Mouse (Mus musculus) forebrain, embryonic 16.5 days (tissue): ENCODE measurements around the gene Fam3c. TPM values are rescaled to one million over a fixed set of nuclear protein-coding genes. Genes with fewer than 3 reads are reported as not detected.

Source experiments
- ATAC-seq: fragments of 200-750 bp; cut with Nextera tagmentation; 2 replicates; pipeline ENCODE4 v1.8.0; 2017; ENCODE audit warnings: mild to moderate bottlenecking, moderate library complexity
- H3K27ac ChIP-seq: fragments of 300-500 bp; sonication (generic); 2 replicates; pipeline ENCODE4 v1.5.1; 2014; ENCODE audit warnings: low read length, control low read depth
- H3K27me3 ChIP-seq: fragments of 300-500 bp; sonication (generic); replicated peaks from 2 replicates; pipeline ENCODE4 v1.6.1; 2014; ENCODE audit warnings: low read length; ENCODE audit not compliant: control insufficient read depth, insufficient read depth
- H3K36me3 ChIP-seq: fragments of 300-500 bp; sonication (generic); 2 replicates; pipeline ENCODE4 v1.6.1; 2014; ENCODE audit not compliant: control insufficient read depth, insufficient read depth
- H3K4me1 ChIP-seq: fragments of 300-500 bp; sonication (generic); replicated peaks from 2 replicates; pipeline ENCODE4 v1.6.1; 2014; ENCODE audit warnings: low read length; ENCODE audit not compliant: control insufficient read depth, insufficient read depth
- H3K4me2 ChIP-seq: fragments of 300-500 bp; sonication (generic); 2 replicates; pipeline ENCODE4 v1.6.1; 2014; ENCODE audit warnings: mild to moderate bottlenecking, low read length, control low read depth
- H3K4me3 ChIP-seq: fragments of 300-500 bp; sonication (generic); replicated peaks from 2 replicates; pipeline ENCODE4 v1.5.1; 2014; ENCODE audit warnings: mild to moderate bottlenecking, low read length, control low read depth
- H3K9ac ChIP-seq: fragments of 300-500 bp; sonication (generic); replicated peaks from 2 replicates; pipeline ENCODE4 v1.6.1; 2014; ENCODE audit warnings: low read depth, low read length, control low read depth
- H3K9me3 ChIP-seq: fragments of 300-500 bp; sonication (generic); 2 replicates; pipeline ENCODE4 v1.6.1; 2016; ENCODE audit warnings: low read length; ENCODE audit not compliant: control insufficient read depth
- WGBS: fragments of 180-500 bp; shearing (Covaris S2); extraction: QIAGEN DNeasy Blood & Tissue Kit; methylation state at CpG from one replicate; pipeline ENCODE4 v1.1.7; 2014; 5-methylcytosine and 5-hydroxymethylcytosine counted together
- polyA plus RNA-seq: library from polyadenylated mRNA; unstranded; fragments of >200 nt; fragmentation: Nextera tagmentation; extraction: Ambion mirVana; gene quantifications from 2 replicates; pipeline ENCODE4 v1.2.1, GENCODE M21; 2015

Fam3c gene
- polyA plus RNA-seq: 69.0 and 71.9 TPM in 2 replicates

GRCm38 (mm10) chr6:22356086-22356507 lies at the start of gene Fam3c:
Fam3c (minus strand) TSS chr6:22356243.
- H3K4me2 ChIP-seq: peak within 1 kb of the TSS; percentile 64
- H3K27me3 ChIP-seq: no peaks in the 10 kb centered on the region
- H3K36me3 ChIP-seq: no peaks in the 10 kb centered on the region
- 0 out of 2 replicates have a peak, but pooled peaks cover 4% of the 10 kb centered on the region for H3K9me3 ChIP-seq
- H3K4me3 ChIP-seq: peak within 1 kb of the TSS; percentile 85
- peak within 1 kb of the TSS; percentile 94 for H3K9ac ChIP-seq
- peaks cover 15% of the 10 kb centered on the region; the same call in 1 of the 2 replicates for H3K4me1 ChIP-seq
- WGBS: under 1% methylated on average over 37 of the region's 38 CpGs
- H3K27ac ChIP-seq: peak within 1 kb of the TSS; percentile 79
- ATAC-seq: peak; percentile 98

- no peak overlapping the region for H3K9ac ChIP-seq
- no peaks in the 10 kb centered on the region for H3K4me1 ChIP-seq
- no peak overlapping the region for H3K4me2 ChIP-seq
- WGBS: 89% methylated on average over 3 of the region's 3 CpGs
- H3K27ac ChIP-seq: no peak overlapping the region
- no peak for ATAC-seq
- no peaks in the 10 kb centered on the region for H3K36me3 ChIP-seq
- no peak overlapping the region for H3K4me3 ChIP-seq
- H3K27me3 ChIP-seq: no peaks in the 10 kb centered on the region
- no peaks in the 10 kb centered on the region for H3K9me3 ChIP-seq
Measured at GRCm38 (mm10) chr6:22405021-22405420, 49.0 kb upstream of the Fam3c start.

GRCm38 (mm10) chr6:22403736-22404135 lies 47.7 kb upstream of the Fam3c start:
- no peak overlapping the region for H3K9ac ChIP-seq
- H3K4me3 ChIP-seq: no peak overlapping the region
- H3K4me1 ChIP-seq: no peaks in the 10 kb centered on the region
- no peaks in the 10 kb centered on the region for H3K36me3 ChIP-seq
- H3K27ac ChIP-seq: no peak overlapping the region
- H3K27me3 ChIP-seq: no peaks in the 10 kb centered on the region
- H3K9me3 ChIP-seq: no peaks in the 10 kb centered on the region
- WGBS: 75% methylated on average over 5 of the region's 5 CpGs
- ATAC-seq: no peak
- H3K4me2 ChIP-seq: no peak overlapping the region

DNA sequence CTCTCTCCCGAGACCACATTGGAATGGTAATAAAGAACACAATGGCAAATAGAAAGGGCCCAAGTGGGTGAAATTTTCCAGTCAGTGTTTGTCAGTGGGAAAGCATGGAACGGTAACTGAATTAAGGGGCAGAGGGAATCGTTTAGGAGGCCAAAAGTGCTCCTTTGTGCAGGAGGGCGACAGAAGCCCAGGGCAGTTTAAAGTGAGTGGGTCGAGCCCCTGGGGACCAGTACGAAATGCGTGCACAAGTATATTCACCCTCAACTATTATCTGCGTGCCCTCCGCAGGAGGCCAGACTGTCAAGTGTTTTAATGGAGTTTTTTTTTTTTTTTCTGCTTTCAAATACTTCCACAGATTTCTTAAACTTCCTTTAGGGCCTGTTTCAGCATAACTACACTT lies 47.3 kb upstream of the Fam3c start:
- H3K27ac ChIP-seq: no peak overlapping the region
- no peak overlapping the region for H3K4me3 ChIP-seq
- no peaks in the 10 kb centered on the region for H3K4me1 ChIP-seq
- WGBS: 47% methylated on average over 9 of the region's 9 CpGs
- ATAC-seq: no peak
- no peaks in the 10 kb centered on the region for H3K9me3 ChIP-seq
- no peaks in the 10 kb centered on the region for H3K27me3 ChIP-seq
- no peaks in the 10 kb centered on the region for H3K36me3 ChIP-seq
- no peak overlapping the region for H3K4me2 ChIP-seq
- no peak overlapping the region for H3K9ac ChIP-seq

GRCm38 (mm10) chr6:22402548-22403164 lies 46.6 kb upstream of the Fam3c start:
- Histone ChIP-seq H3K9ac (no peak overlapping the region), H3K4me2 (no peak overlapping the region), H3K36me3 (no peaks in the 10 kb centered on the region), H3K4me1 (no peaks in the 10 kb centered on the region), H3K9me3 (no peaks in the 10 kb centered on the region), H3K4me3 (no peak overlapping the region), H3K27me3 (no peaks in the 10 kb centered on the region), H3K27ac (no peak overlapping the region)
- ATAC-seq: no peak
- WGBS: 80% methylated on average over 13 of the region's 13 CpGs

DNA sequence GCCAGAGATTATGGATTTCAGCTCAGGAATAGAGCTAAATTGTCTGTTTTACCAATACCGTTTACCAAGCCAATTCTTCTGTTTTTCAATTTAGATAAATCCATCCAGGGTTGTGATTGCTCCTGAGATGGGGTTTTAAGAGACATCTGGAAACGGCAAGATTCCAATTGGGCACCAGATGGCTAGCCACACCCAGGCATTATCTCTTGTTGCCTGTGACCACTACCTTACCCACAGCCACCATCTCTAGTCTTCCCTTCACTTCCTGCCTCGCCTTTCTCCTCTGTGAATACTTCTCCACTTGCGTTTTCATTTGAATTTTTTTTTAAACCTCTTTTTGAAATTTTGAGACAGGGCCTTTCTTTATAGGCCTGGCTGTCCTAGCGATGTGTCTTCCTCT lies 46.0 kb upstream of the Fam3c start:
- H3K4me2 ChIP-seq: no peak overlapping the region
- H3K9me3 ChIP-seq: no peaks in the 10 kb centered on the region
- 90% methylated on average over 5 of the region's 5 CpGs for WGBS
- H3K4me3 ChIP-seq: no peak overlapping the region
- no peaks in the 10 kb centered on the region for H3K36me3 ChIP-seq
- H3K9ac ChIP-seq: no peak overlapping the region
- no peak for ATAC-seq
- H3K27ac ChIP-seq: no peak overlapping the region
- H3K4me1 ChIP-seq: no peaks in the 10 kb centered on the region
- no peaks in the 10 kb centered on the region for H3K27me3 ChIP-seq

DNA sequence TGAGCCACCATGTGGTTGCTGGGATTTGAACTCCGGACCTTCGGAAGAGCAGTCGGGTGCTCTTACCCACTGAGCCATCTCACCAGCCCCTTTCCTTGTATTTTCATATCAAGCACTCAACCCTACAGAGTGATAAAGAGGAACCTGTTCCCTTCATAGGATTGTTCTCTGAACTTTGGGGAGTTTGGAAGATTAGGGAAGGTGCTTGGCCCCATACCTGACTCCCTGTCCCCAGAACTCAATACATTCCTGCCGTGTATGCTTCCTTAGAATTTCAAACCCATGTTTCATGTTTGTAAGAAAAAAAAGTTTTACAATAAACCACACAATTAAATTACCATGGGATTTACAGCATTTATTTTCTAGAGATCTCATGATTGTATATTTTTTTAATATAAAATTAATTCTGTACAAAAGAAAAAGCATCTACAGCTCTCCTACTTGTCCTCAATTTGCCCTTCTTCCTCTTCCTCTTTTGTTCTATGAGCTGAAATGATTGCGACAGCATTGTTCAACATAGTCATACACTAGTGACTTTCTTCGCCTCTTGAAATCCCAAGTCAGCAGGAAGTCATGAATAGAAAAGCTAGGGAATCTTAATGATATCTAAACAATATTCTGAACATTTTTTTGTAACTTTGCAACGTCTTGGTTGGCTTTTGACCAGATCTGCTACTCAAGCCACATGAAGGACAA lies 42.2 kb upstream of the Fam3c start:
- Histone ChIP-seq H3K9ac (no peak overlapping the region), H3K4me3 (no peak overlapping the region), H3K27me3 (no peaks in the 10 kb centered on the region), H3K4me2 (no peak overlapping the region), H3K9me3 (no peaks in the 10 kb centered on the region), H3K4me1 (no peaks in the 10 kb centered on the region), H3K27ac (no peak overlapping the region), H3K36me3 (no peaks in the 10 kb centered on the region)
- no peak for ATAC-seq
- 92% methylated on average over 7 of the region's 7 CpGs for WGBS

DNA sequence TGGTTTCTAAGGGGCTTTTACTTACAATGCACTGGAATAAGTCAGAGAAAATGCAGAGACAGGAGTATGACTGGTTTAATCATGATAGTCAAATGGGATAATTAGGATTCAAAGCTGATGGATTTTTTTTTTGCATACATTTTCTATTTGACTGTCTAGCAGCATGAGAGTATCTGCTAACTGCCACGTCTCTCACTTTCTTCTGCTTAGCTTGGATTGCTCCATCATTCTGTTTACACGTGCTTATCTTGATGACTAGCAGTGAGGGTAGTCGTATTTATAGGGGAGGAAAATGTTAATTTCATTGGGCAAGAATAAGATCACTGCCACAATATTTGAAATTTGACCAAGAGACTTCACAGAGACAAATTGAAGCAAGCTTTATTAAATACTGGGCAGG lies 39.2 kb upstream of the Fam3c start:
- no peak overlapping the region for H3K9ac ChIP-seq
- H3K4me2 ChIP-seq: no peak overlapping the region
- H3K4me3 ChIP-seq: no peak overlapping the region
- H3K4me1 ChIP-seq: peaks cover 5% of the 10 kb centered on the region; the same call in 1 of the 2 replicates
- no peaks in the 10 kb centered on the region for H3K36me3 ChIP-seq
- no peaks in the 10 kb centered on the region for H3K27me3 ChIP-seq
- 46% methylated on average over 3 of the region's 3 CpGs for WGBS
- no peaks in the 10 kb centered on the region for H3K9me3 ChIP-seq
- H3K27ac ChIP-seq: no peak overlapping the region
- ATAC-seq: peak; percentile 68

GRCm38 (mm10) chr6:22390654-22391365 lies 34.8 kb upstream of the Fam3c start:
- Histone ChIP-seq H3K9me3 (no peaks in the 10 kb centered on the region), H3K36me3 (no peaks in the 10 kb centered on the region), H3K4me1 (peaks cover 5% of the 10 kb centered on the region; the same call in 1 of the 2 replicates), H3K27ac (no peak overlapping the region), H3K27me3 (no peaks in the 10 kb centered on the region), H3K4me2 (no peak overlapping the region), H3K9ac (no peak overlapping the region), H3K4me3 (no peak overlapping the region)
- 57% methylated on average over 13 of the region's 13 CpGs for WGBS
- ATAC-seq: 0 out of 2 replicates have a peak, but pooled peaks have one; percentile 18
